Mouse (Mus musculus): ENCODE results near the gene 4930402F06Rik. TPM values are rescaled to one million over a fixed set of nuclear protein-coding genes. Genes with fewer than 3 reads are reported as not detected.

The 4930402F06Rik gene
- polyA plus RNA-seq, 1 experiment, result not detected

GRCm38 (mm10) chr2:35427559-35427958 lies 30.6 kb upstream of the 4930402F06Rik start:
- H3K4me1 ChIP-seq (ENCODE audit: control insufficient read depth, insufficient read depth, low read length), result no peaks in the 10 kb centered on the region
- H3K27ac ChIP-seq (ENCODE audit: insufficient read depth, low read length), result no peak overlapping the region
- WGBS, result 21% methylated on average over 2 of the region's 2 CpGs
- no peak overlapping the region for H3K4me3 ChIP-seq (replicated peaks; ENCODE audit: insufficient read depth, low read depth, low read length)
- no peak for DNase-seq
- H3K27me3 ChIP-seq (ENCODE audit: control insufficient read depth, insufficient read depth, low read length), result no peaks in the 10 kb centered on the region
- TF ChIP-seq POLR2A (IDR thresholded peaks at IDR 0.05; ENCODE audit: borderline replicate concordance, insufficient read depth, low read length) (no peak), CTCF (IDR thresholded peaks at IDR 0.05; ENCODE audit: borderline replicate concordance, insufficient read depth, low read depth, low read length) (no peak)

- 96% methylated on average over 1 of the region's 1 CpGs for WGBS
- Histone ChIP-seq H3K4me1 (ENCODE audit: control insufficient read depth, insufficient read depth, low read length) (no peaks in the 10 kb centered on the region), H3K27ac (ENCODE audit: insufficient read depth, low read length) (no peak overlapping the region), H3K27me3 (ENCODE audit: control insufficient read depth, insufficient read depth, low read length) (no peaks in the 10 kb centered on the region), H3K4me3 (replicated peaks; ENCODE audit: insufficient read depth, low read depth, low read length) (no peak overlapping the region)
- DNase-seq, result no peak
- TF ChIP-seq POLR2A (IDR thresholded peaks at IDR 0.05; ENCODE audit: borderline replicate concordance, insufficient read depth, low read length) (no peak), CTCF (IDR thresholded peaks at IDR 0.05; ENCODE audit: borderline replicate concordance, insufficient read depth, low read depth, low read length) (no peak)
Observed at GRCm38 (mm10) chr2:35423711-35424339, 26.9 kb upstream of the 4930402F06Rik start.

GRCm38 (mm10) chr2:35422384-35422783 lies 25.4 kb upstream of the 4930402F06Rik start:
- TF ChIP-seq CTCF (IDR thresholded peaks at IDR 0.05; ENCODE audit: borderline replicate concordance, insufficient read depth, low read depth, low read length) (no peak), POLR2A (IDR thresholded peaks at IDR 0.05; ENCODE audit: borderline replicate concordance, insufficient read depth, low read length) (no peak)
- 95% methylated on average over 3 of the region's 3 CpGs for WGBS
- Histone ChIP-seq H3K4me3 (replicated peaks; ENCODE audit: insufficient read depth, low read depth, low read length) (no peak overlapping the region), H3K27ac (ENCODE audit: insufficient read depth, low read length) (no peak overlapping the region), H3K4me1 (ENCODE audit: control insufficient read depth, insufficient read depth, low read length) (no peaks in the 10 kb centered on the region), H3K27me3 (ENCODE audit: control insufficient read depth, insufficient read depth, low read length) (no peaks in the 10 kb centered on the region)
- no peak for DNase-seq

GRCm38 (mm10) chr2:35420681-35421080 lies 23.7 kb upstream of the 4930402F06Rik start:
- WGBS, result 89% methylated on average over 1 of the region's 1 CpGs
- Histone ChIP-seq H3K4me3 (replicated peaks; ENCODE audit: insufficient read depth, low read depth, low read length) (no peak overlapping the region), H3K27me3 (ENCODE audit: control insufficient read depth, insufficient read depth, low read length) (no peaks in the 10 kb centered on the region), H3K27ac (ENCODE audit: insufficient read depth, low read length) (no peak overlapping the region), H3K4me1 (ENCODE audit: control insufficient read depth, insufficient read depth, low read length) (no peaks in the 10 kb centered on the region)
- DNase-seq, result no peak
- no peak for TF ChIP-seq CTCF (IDR thresholded peaks at IDR 0.05; ENCODE audit: borderline replicate concordance, insufficient read depth, low read depth, low read length)
- TF ChIP-seq POLR2A (IDR thresholded peaks at IDR 0.05; ENCODE audit: borderline replicate concordance, insufficient read depth, low read length), result no peak

GRCm38 (mm10) chr2:35419671-35420070 lies 22.7 kb upstream of the 4930402F06Rik start:
- H3K4me1 ChIP-seq (ENCODE audit: control insufficient read depth, insufficient read depth, low read length), result no peaks in the 10 kb centered on the region
- TF ChIP-seq POLR2A (IDR thresholded peaks at IDR 0.05; ENCODE audit: borderline replicate concordance, insufficient read depth, low read length), result no peak
- TF ChIP-seq CTCF (IDR thresholded peaks at IDR 0.05; ENCODE audit: borderline replicate concordance, insufficient read depth, low read depth, low read length), result no peak
- 98% methylated on average over 2 of the region's 2 CpGs for WGBS

GRCm38 (mm10) chr2:35419243-35419642 lies 22.3 kb upstream of the 4930402F06Rik start:
- TF ChIP-seq POLR2A (IDR thresholded peaks at IDR 0.05; ENCODE audit: borderline replicate concordance, insufficient read depth, low read length), result no peak
- DNase-seq, result no peak
- Histone ChIP-seq H3K4me3 (replicated peaks; ENCODE audit: insufficient read depth, low read depth, low read length) (no peak overlapping the region), H3K27ac (ENCODE audit: insufficient read depth, low read length) (no peak overlapping the region), H3K27me3 (ENCODE audit: control insufficient read depth, insufficient read depth, low read length) (no peaks in the 10 kb centered on the region), H3K4me1 (ENCODE audit: control insufficient read depth, insufficient read depth, low read length) (no peaks in the 10 kb centered on the region)
- WGBS, result 86% methylated on average over 4 of the region's 4 CpGs

More at GRCm38 (mm10) chr2:35419671-35420070, 22.7 kb upstream of the 4930402F06Rik start:
- H3K27me3 ChIP-seq (ENCODE audit: control insufficient read depth, insufficient read depth, low read length), result no peaks in the 10 kb centered on the region
- H3K4me3 ChIP-seq (replicated peaks; ENCODE audit: insufficient read depth, low read depth, low read length), result no peak overlapping the region
- DNase-seq, result no peak
- no peak overlapping the region for H3K27ac ChIP-seq (ENCODE audit: insufficient read depth, low read length)

- Histone ChIP-seq H3K27ac (ENCODE audit: insufficient read depth, low read length) (no peak overlapping the region), H3K4me1 (ENCODE audit: control insufficient read depth, insufficient read depth, low read length) (no peaks in the 10 kb centered on the region), H3K27me3 (ENCODE audit: control insufficient read depth, insufficient read depth, low read length) (no peaks in the 10 kb centered on the region), H3K4me3 (replicated peaks; ENCODE audit: insufficient read depth, low read depth, low read length) (no peak overlapping the region)
- TF ChIP-seq CTCF (IDR thresholded peaks at IDR 0.05; ENCODE audit: borderline replicate concordance, insufficient read depth, low read depth, low read length), result no peak
- TF ChIP-seq POLR2A (IDR thresholded peaks at IDR 0.05; ENCODE audit: borderline replicate concordance, insufficient read depth, low read length), result no peak
- DNase-seq, result no peak
- WGBS, result 85% methylated on average over 1 of the region's 1 CpGs
Observed at GRCm38 (mm10) chr2:35417231-35417630, 20.3 kb upstream of the 4930402F06Rik start.

- no peak for DNase-seq
- 84% methylated on average over 6 of the region's 6 CpGs for WGBS
- H3K27ac ChIP-seq (ENCODE audit: insufficient read depth, low read length), result no peak overlapping the region
Observed at GRCm38 (mm10) chr2:35416473-35416872, 19.5 kb upstream of the 4930402F06Rik start.

More at GRCm38 (mm10) chr2:35416473-35416872, 19.5 kb upstream of the 4930402F06Rik start:
- Histone ChIP-seq H3K27me3 (ENCODE audit: control insufficient read depth, insufficient read depth, low read length) (no peaks in the 10 kb centered on the region), H3K4me3 (replicated peaks; ENCODE audit: insufficient read depth, low read depth, low read length) (no peak overlapping the region), H3K4me1 (ENCODE audit: control insufficient read depth, insufficient read depth, low read length) (no peaks in the 10 kb centered on the region)
- no peak for TF ChIP-seq POLR2A (IDR thresholded peaks at IDR 0.05; ENCODE audit: borderline replicate concordance, insufficient read depth, low read length)

All from cerebellum, adult 2 months (tissue).